Mouse (Mus musculus) ovary, postnatal 10 days (tissue): ENCODE results near the gene Mamdc4.

Experiments used
- DNase-seq: peaks from one replicate; pipeline ENCODE4 v3.0.0; 2022; ENCODE audit warnings: low spot score

Gene Mamdc4

GRCm38 (mm10) chr2:25574579-25575431, at the start of gene Mamdc4, which contains the start of gene Phpt1:
Gene Mamdc4, minus strand, starts transcription at chr2:25574845.
Gene Phpt1, minus strand, starts transcription at chr2:25575224.
- DNase-seq = peak; percentile 87

GRCm38 (mm10) chr2:25621229-25622200, 46.9 kb upstream of the Mamdc4 start, which contains the start of gene Tmem141:
Gene Tmem141, minus strand, starts transcription at chr2:25622005.
- DNase-seq = peak; percentile 60

DNA sequence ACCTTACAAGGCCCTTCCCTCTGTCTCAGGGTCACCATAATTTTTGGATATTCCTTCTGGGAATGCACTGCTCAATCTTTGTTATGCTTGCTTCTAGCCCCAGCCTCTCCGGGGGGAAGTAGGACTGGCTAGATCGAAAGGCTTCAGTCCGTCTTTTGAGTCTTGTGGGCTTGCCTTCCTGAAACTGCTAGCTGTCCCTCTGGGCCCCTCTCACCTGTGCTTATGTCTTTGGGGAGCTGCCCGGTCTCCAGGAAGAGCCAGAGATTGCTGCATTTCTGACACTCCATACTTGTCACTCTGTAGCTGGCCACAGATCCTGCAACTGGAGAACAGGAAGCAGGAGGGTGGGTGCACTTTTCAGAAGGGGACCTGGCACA, 46.2 kb upstream of the Mamdc4 start:
- no peak for DNase-seq

DNA sequence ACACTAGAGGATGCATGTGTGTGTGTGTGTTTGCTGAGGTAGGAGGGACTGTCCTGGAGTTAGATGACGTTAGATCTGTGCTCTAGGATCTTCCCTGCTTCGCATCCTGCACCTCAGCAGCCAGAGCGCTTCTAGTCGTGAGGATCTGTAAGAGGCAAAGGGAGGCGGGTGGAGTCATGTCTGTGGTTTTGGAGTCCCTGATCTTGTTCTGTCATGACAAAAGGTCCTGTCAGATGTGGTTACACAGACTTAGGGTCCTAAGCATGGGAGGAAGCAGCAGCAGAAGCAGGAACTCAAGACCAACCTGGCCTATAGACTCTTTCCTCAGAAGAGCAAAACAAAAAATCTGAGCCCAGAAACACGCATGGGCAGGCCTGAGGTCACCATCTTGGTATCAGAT, 45.7 kb upstream of the Mamdc4 start:
- no peak for DNase-seq

- DNase-seq = no peak
These were observed 42.9 kb upstream of the Mamdc4 start, which contains the start of gene Ccdc183 for GRCm38 (mm10) chr2:25617578-25617977. Gene Ccdc183, minus strand, starts transcription at chr2:25617678.

- DNase-seq = no peak
These were observed 41.8 kb upstream of the Mamdc4 start for GRCm38 (mm10) chr2:25616398-25616797.

GRCm38 (mm10) chr2:25608671-25609070, 34.0 kb upstream of the Mamdc4 start:
- DNase-seq = no peak

GRCm38 (mm10) chr2:25607761-25608622, 33.3 kb upstream of the Mamdc4 start, which contains the start of gene Rabl6:
Gene Rabl6, minus strand, starts transcription at chr2:25608521.
- DNase-seq = peak; percentile 76

DNA sequence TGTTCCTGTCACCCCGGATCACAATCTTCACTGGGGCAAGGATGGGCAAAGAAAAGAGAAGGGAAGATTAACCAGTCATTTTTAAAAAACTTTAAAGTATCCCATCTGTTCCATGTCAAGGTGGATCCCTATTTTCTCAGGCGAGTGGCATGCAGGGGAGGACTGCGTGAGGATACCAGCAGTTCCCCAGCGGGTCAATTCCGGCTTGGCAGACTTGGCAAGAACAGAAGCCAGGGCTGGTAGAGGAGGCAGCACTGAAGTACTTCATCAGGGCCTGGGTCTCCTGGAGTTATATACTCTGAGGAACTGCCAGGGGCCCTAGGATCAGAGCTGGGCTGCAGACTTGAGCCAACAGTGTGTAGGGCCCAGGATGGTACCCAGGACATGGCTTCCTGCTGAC, 27.9 kb upstream of the Mamdc4 start:
- DNase-seq = no peak

DNA sequence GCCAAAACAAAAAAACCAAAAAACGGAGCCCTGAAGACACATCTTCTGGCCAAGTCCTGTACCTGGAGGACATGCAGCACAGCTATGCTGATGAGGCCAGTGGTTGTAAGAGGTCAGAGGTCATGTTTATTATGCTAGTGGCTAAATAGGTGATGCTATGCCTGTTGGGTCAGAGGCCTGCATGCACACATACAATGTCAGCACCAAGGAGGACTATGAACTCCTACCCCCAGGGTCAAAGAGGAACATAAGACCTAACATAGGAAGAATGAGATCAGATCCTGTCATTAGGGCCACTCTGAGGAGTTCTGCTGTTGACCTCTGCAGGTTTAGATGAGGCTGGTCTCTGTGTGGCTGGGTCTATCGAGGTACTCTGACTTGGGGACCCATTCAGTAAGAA, 25.4 kb upstream of the Mamdc4 start:
- no peak for DNase-seq

DNA sequence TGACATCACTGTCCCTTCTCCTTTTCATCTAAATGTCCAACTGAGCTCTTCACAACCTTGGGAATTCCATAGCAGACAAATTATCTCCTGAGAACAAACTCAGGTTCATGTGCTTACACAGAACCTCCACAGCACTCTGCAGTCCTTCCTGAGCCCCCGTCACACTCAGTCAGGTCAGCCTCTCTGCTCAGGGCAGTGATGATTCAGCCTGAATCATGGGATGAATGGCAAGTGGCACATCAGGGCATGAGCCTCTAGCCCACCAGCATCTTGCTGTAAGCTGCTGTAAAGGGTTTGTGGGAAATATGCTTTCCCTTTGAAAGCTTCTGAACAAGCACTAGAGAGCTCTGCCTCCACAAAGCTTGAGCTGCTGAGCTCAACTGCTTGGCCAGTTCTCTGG, 24.1 kb upstream of the Mamdc4 start:
- DNase-seq = no peak

- DNase-seq = no peak
These were observed 22.3 kb upstream of the Mamdc4 start for GRCm38 (mm10) chr2:25596765-25597510.

- no peak for DNase-seq
These were observed 17.2 kb upstream of the Mamdc4 start for GRCm38 (mm10) chr2:25591863-25592262.

DNA sequence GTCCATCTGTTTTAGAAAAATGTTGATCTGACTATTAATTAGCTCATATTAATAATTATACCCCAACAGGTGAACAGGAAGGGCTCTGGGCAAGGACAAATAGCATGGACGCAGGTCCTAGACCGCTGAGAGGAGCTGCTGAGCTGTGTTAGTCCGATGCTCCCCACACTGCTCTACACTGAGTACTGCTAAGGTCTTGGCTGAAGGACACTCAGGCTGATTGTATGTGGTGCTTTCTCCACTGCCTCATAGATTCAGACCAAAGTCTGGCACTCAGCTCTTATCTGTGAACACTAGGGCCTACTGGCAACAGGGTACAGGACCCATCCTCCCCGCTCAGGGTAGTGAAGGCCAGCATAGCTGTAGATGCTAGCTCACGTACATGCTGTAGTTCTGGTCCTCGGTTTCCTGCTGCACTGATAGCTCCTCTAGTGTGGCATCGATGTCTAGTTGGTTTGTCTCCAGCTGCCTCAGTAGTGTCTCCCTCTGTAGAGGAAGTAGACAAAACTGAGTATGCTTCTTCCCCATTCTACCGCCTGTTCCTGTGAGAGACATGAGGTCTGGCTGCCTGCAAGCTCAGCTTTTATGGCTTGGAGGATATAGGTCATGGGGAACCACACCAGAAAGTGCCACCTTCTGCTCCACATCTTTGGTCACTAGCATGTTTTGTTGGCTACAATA, 13.7 kb upstream of the Mamdc4 start:
- no peak for DNase-seq

DNA sequence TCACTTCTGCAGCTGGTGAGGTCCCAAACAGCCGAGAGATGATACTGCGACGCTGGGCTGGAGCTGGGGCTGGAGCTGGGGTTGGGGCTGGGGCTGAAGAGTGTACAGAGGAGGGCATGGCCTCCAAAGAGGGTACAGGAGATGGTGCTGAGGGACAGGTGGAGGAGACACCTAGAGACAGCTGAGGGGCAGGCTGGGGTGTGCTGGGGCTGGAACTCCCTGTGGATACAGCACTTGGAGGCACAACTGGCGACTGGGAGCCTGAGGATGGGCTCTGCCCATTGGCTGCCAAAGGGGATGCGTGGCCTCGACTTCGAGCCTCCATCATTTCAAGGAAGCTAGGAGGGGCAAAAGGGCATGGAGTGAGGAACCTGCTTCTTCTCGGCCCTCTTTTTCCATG, 12.6 kb upstream of the Mamdc4 start:
- no peak for DNase-seq

DNA sequence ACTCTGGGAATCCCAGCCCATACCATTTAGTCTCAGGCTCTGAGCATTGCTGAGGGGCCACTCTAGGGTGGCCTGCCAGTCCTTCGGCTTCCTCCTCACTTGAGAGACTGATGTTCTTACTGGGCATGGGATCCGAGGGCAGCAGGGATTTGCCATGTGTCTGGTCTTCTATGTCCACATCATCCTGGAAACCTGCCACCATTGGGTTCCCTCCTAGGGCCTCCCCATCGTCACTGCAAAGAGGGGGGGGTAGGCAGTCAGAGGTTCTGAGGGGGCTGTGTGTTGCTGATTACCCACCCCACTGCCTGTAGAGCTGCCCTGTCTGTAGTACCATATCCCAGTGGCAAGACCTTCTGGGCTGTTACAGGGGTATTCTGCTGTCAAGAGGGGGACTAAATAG, 11.0 kb upstream of the Mamdc4 start:
- DNase-seq = no peak

GRCm38 (mm10) chr2:25584856-25585255, 10.2 kb upstream of the Mamdc4 start:
- DNase-seq = no peak

GRCm38 (mm10) chr2:25584152-25584551, 9.5 kb upstream of the Mamdc4 start:
- no peak for DNase-seq

DNA sequence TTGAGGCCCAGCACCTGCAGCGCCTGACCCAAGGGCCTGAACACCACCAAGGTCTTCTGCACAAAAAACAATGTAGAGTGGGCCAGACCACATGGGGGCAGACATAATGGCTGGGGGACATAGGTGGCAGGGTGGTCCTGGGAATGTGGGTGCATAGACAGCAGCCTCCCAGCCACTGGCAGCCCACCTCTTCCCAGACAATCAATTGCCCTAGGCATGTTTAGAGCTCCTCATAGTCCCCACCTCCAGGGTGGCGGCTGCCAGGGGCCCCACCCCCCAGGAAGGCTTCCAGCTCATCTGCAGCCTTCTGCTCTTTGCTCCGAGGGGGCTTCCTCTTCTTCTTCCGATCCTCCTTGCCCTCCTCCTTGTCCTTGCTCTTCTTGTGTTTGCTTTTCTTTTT, 8.9 kb upstream of the Mamdc4 start:
- no peak for DNase-seq

DNA sequence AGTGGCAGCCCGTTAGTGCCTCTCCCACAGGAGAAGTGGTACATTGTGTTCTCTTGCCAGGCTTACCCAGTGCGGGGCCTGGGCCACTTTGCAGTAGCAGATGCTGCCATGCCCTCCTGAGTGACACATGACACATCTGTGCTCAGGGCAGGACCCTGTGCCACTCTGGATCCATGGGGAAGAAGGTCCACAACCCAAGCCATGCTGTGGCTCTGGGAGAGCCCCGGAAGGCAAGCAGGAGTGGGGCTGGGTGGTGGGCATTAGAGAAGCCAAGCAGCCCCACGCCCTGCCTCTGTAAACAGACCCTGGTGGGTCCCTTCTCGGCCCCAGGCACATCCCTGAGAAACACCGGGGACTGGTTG, 8.5 kb upstream of the Mamdc4 start:
- DNase-seq = no peak
